Mouse (Mus musculus) spleen, adult 10 weeks (tissue): ENCODE results near the gene Golga3. TPM values are rescaled to one million over a fixed set of nuclear protein-coding genes. Genes with fewer than 3 reads are reported as not detected.

Source experiments
- polyA plus RNA-seq: library from polyadenylated mRNA; stranded (reverse); fragments of 350-450 nt; fragmentation: Illumina TruSeq; extraction: RNeasy Lipid Tissue Mini Kit (QIAGEN cat#74804); gene quantifications from one replicate; pipeline ENCODE4 v1.2.3, GENCODE M21; 2015; ENCODE audit warnings: low replicate concordance; ENCODE audit not compliant: insufficient read depth

Gene Golga3
- 23.6 TPM for polyA plus RNA-seq

GRCm38 (mm10) chr5:110176362-110177020 is at the start of gene Golga3:
Gene Golga3 (plus strand): TSS chr5:110176701.

GRCm38 (mm10) chr5:110135293-110136086 is 41.0 kb upstream of the Golga3 start, which contains the start of gene Chfr:
Gene Chfr (plus strand): TSS chr5:110135842.

GRCm38 (mm10) chr5:110230780-110231461 is 54.4 kb downstream of the Golga3 start, which contains the start of gene Ankle2:
Gene Ankle2 (plus strand): TSS chr5:110231004.

GRCm38 (mm10) chr5:110269141-110270101 is 92.9 kb downstream of the Golga3 start, which contains the start of gene Pgam5:
Gene Pgam5 (minus strand): TSS chr5:110269913.

Other genes with a start within 250 kb of the Golga3 start
- gene Zfp932, start 180.2 kb upstream of the Golga3 start, polyA plus RNA-seq = 78.9 TPM
- 13.7 TPM for gene Gm17655, start 104.2 kb upstream of the Golga3 start, polyA plus RNA-seq
- 3.2 TPM for gene Gm35315, start 82.3 kb upstream of the Golga3 start, polyA plus RNA-seq
- gene Plcxd1, start 76.7 kb upstream of the Golga3 start, polyA plus RNA-seq = 0.14 TPM
- gene Gtpbp6, start 68.5 kb upstream of the Golga3 start, polyA plus RNA-seq = 7.2 TPM
- gene Zfp605, start 66.6 kb upstream of the Golga3 start, polyA plus RNA-seq = 9.9 TPM
- gene Chfr, start 40.9 kb upstream of the Golga3 start, polyA plus RNA-seq = 75.2 TPM
- 68.9 TPM for gene Ankle2, start 54.3 kb downstream of the Golga3 start, polyA plus RNA-seq
- gene Pgam5, start 93.2 kb downstream of the Golga3 start, polyA plus RNA-seq = 38.6 TPM
- 3.8 TPM for gene Pxmp2, start 109.5 kb downstream of the Golga3 start, polyA plus RNA-seq
- gene Pole, start 109.6 kb downstream of the Golga3 start, polyA plus RNA-seq = 14.2 TPM
- gene P2rx2, start 166.5 kb downstream of the Golga3 start, polyA plus RNA-seq = 0.52 TPM
- gene Lrcol1, start 168.0 kb downstream of the Golga3 start, polyA plus RNA-seq = not detected